Mouse (Mus musculus) hindbrain, embryonic 12.5 days (tissue): ENCODE data around the gene Pdss2. TPM values are rescaled to one million over a fixed set of nuclear protein-coding genes. Genes with fewer than 3 reads are reported as not detected.
"Not testable (repeated sequence)": the region's sequence is repeated elsewhere in the genome, so short reads cannot be mapped to it uniquely, and the experiment has no call there.

Source experiments
- ATAC-seq: fragments of 200-750 bp; cut with Nextera tagmentation; 2 replicates; pipeline ENCODE4 v1.8.0; 2017; ENCODE audit warnings: moderate TSS enrichment; ENCODE audit not compliant: low FRiP score
- H3K27ac ChIP-seq: fragments of 300-500 bp; sonication (generic); 2 replicates; pipeline ENCODE4 v1.5.1; 2016; ENCODE audit warnings: mild to moderate bottlenecking
- H3K27me3 ChIP-seq: fragments of 300-500 bp; sonication (generic); 2 replicates; pipeline ENCODE4 v1.6.1; 2016; ENCODE audit warnings: mild to moderate bottlenecking
- H3K36me3 ChIP-seq: fragments of 300-500 bp; sonication (generic); 2 replicates; pipeline ENCODE4 v1.6.1; 2016; ENCODE audit warnings: mild to moderate bottlenecking
- H3K4me1 ChIP-seq: fragments of 300-500 bp; sonication (generic); 2 replicates; pipeline ENCODE4 v1.6.1; 2016
- H3K4me2 ChIP-seq: fragments of 300-500 bp; sonication (generic); replicated peaks from 2 replicates; pipeline ENCODE4 v1.6.1; 2016; ENCODE audit warnings: mild to moderate bottlenecking
- H3K4me3 ChIP-seq: fragments of 300-500 bp; sonication (generic); 2 replicates; pipeline ENCODE4 v1.5.1; 2016; ENCODE audit warnings: mild to moderate bottlenecking
- H3K9ac ChIP-seq: fragments of 300-500 bp; sonication (generic); 2 replicates; pipeline ENCODE4 v1.6.1; 2016; ENCODE audit warnings: mild to moderate bottlenecking, moderate library complexity
- H3K9me3 ChIP-seq: fragments of 300-500 bp; sonication (generic); replicated peaks from 2 replicates; pipeline ENCODE4 v1.6.1; 2016; ENCODE audit warnings: mild to moderate bottlenecking
- WGBS: fragments of 180-500 bp; shearing (Covaris S2); methylation state at CpG from one replicate; pipeline ENCODE4 v1.1.7; 2016; 5-methylcytosine and 5-hydroxymethylcytosine counted together
- polyA plus RNA-seq: library from polyadenylated mRNA; unstranded; fragments of >200 nt; fragmentation: Nextera tagmentation; extraction: Ambion mirVana; gene quantifications from 2 replicates; pipeline ENCODE4 v1.2.1, GENCODE M21; 2016

The Pdss2 gene
- polyA plus RNA-seq, 1 experiment from 2014 or later = 14.9 TPM

GRCm38 (mm10) chr10:43247994-43248393, 26.7 kb downstream of the Pdss2 start:
- Histone ChIP-seq H3K4me2 (no peak overlapping the region), H3K27me3 (no peaks in the 10 kb centered on the region), H3K4me3 (no peak overlapping the region), H3K36me3 (no peaks in the 10 kb centered on the region), H3K9me3 (no peaks in the 10 kb centered on the region), H3K4me1 (peaks cover 26% of the 10 kb centered on the region), H3K9ac (no peak overlapping the region), H3K27ac (no peak overlapping the region)
- no peak for ATAC-seq
- 50% methylated on average over 5 of the region's 5 CpGs for WGBS

- Histone ChIP-seq H3K27me3 (no peaks in the 10 kb centered on the region), H3K27ac (no peak overlapping the region), H3K36me3 (no peaks in the 10 kb centered on the region), H3K4me2 (no peak overlapping the region), H3K9me3 (no peaks in the 10 kb centered on the region), H3K4me3 (no peak overlapping the region), H3K4me1 (peaks cover 9% of the 10 kb centered on the region; the same call in 1 of the 2 replicates), H3K9ac (no peak overlapping the region)
- ATAC-seq = no peak
- 60% methylated on average over 4 of the region's 4 CpGs for WGBS
Measured at GRCm38 (mm10) chr10:43252324-43252723, 31.0 kb downstream of the Pdss2 start.

DNA sequence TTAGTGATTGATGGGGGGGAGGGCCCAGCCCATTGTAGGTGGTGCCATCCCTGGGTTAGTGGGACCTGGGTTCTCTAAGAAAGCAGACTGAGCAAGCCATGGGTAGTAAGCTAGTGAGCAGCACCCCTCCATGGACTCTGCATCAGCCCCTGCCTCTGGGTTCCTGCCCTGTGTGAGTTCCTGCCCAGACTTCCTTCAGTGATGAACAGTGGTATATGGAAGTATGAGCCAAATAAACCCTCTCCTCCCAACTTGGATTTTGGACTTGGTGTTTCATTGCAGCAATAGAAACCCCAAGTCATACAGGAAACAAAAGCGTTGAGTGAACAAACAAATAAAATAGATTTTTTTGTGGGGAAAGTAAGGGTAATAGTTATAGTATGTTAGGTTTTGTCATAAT, 35.7 kb downstream of the Pdss2 start:
- not testable (repeated sequence) for H3K4me1 ChIP-seq, H3K27ac ChIP-seq, H3K4me3 ChIP-seq, H3K4me2 ChIP-seq, H3K36me3 ChIP-seq, H3K27me3 ChIP-seq, H3K9me3 ChIP-seq, H3K9ac ChIP-seq, ATAC-seq
- no CpG with 5 or more reads among the region's 1 CpGs for WGBS

DNA sequence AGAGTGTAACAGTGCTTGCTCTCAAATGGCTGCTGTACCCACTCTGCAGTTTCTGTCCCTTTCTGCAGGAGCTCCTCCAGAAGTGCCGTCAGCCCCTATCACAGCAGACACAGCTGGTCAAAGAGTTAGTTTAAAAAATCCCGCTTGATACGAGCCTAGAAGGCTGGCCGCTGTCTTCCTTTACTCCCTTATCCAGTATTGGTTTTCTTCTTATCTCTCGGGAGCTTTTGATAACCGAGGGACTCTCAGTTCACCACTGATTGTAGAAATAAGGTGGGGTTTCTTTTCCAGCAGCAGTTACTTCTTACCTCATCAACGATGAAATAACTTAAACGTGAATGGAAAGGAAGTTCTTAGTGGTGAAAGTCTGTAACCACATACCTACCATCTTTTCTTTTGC, 36.2 kb downstream of the Pdss2 start:
- ATAC-seq = not testable (repeated sequence)
- WGBS = 93% methylated on average over 8 of the region's 8 CpGs

DNA sequence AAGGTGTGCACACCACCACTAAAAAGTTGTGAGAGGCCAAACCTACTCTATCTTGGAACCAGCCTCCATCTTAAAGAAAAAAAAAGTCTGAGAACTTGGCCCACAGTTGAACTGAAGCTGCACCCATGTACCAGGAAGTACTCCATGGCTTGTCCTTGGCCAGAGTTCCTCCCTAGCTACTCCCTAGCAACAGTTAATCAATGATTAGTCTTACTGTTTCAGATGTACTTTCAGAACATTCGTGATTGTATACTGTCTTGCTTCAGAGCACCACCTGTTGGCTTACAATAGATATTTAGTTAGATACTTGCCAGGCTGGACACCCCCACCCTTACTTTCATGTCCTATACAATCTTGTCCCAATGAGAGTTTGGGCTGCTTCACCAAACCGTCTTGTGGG, 50.0 kb downstream of the Pdss2 start:
- Histone ChIP-seq H3K27me3 (no peaks in the 10 kb centered on the region), H3K36me3 (no peaks in the 10 kb centered on the region), H3K4me3 (no peak overlapping the region), H3K4me1 (peaks cover 6% of the 10 kb centered on the region), H3K9me3 (no peaks in the 10 kb centered on the region), H3K9ac (no peak overlapping the region), H3K27ac (no peak overlapping the region), H3K4me2 (no peak overlapping the region)
- 88% methylated on average over 2 of the region's 2 CpGs for WGBS
- no peak for ATAC-seq

More for the DNA sequence above, 36.2 kb downstream of the Pdss2 start:
- H3K27me3 ChIP-seq, H3K4me1 ChIP-seq, H3K9ac ChIP-seq, H3K4me2 ChIP-seq, H3K36me3 ChIP-seq, H3K27ac ChIP-seq, H3K4me3 ChIP-seq, H3K9me3 ChIP-seq: not testable (repeated sequence)

GRCm38 (mm10) chr10:43272381-43272780, 51.1 kb downstream of the Pdss2 start:
- H3K27me3 ChIP-seq = no peaks in the 10 kb centered on the region
- no peak overlapping the region for H3K4me3 ChIP-seq
- H3K36me3 ChIP-seq = no peaks in the 10 kb centered on the region
- H3K4me2 ChIP-seq = no peak overlapping the region
- no peak for ATAC-seq
- peaks cover 12% of the 10 kb centered on the region for H3K4me1 ChIP-seq
- H3K9ac ChIP-seq = no peak overlapping the region
- peak overlapping the region; percentile 25; the same call in 1 of the 2 replicates for H3K27ac ChIP-seq
- no peaks in the 10 kb centered on the region for H3K9me3 ChIP-seq
- 53% methylated on average over 4 of the region's 4 CpGs for WGBS

DNA sequence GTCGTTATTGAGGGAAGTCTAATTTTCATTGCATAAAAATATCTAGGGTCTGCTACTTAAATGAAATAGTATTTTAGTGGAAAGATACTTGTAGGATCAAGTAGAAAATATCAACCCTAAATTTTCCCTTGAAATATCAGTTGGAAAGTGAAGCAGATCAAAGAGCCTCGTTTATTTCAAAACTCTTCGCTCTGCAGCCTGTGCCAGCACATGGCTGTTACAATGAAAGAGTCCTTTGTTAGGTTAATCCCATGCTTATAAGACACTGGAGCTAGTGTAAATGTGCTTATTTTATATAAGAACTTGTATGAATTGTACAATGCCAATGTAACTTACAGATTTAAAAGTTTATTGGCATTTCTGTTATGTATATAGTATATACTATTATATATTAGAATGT, 51.8 kb downstream of the Pdss2 start:
- Histone ChIP-seq H3K4me3 (no peak overlapping the region), H3K4me2 (no peak overlapping the region), H3K9me3 (no peaks in the 10 kb centered on the region), H3K9ac (no peak overlapping the region), H3K27me3 (no peaks in the 10 kb centered on the region), H3K4me1 (peaks cover 12% of the 10 kb centered on the region), H3K27ac (no peak overlapping the region), H3K36me3 (no peaks in the 10 kb centered on the region)
- no peak for ATAC-seq
- 62% methylated on average over 3 of the region's 3 CpGs for WGBS

DNA sequence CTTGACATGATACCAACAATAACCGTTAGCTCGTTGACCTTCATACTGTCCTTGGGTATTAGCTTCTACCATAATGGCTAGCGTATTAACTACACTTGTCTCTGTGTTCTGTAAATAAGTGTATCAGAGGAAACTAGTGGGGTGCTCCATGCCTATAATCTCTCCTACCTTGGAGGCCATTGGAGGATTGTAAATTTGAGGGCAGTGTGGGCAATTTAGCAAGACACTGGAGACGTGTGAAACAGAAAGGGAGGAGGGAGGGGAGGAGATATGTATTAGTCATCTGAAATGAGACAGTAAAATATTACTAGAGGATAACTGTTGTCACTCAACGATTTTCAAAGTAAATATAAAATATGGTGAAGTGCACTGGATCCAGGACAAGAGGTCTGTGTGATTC, 54.2 kb downstream of the Pdss2 start:
- no peak overlapping the region for H3K9ac ChIP-seq
- no peaks in the 10 kb centered on the region for H3K9me3 ChIP-seq
- peaks cover 14% of the 10 kb centered on the region for H3K4me1 ChIP-seq
- no peaks in the 10 kb centered on the region for H3K27me3 ChIP-seq
- WGBS = 80% methylated on average over 5 of the region's 5 CpGs
- H3K36me3 ChIP-seq = no peaks in the 10 kb centered on the region
- no peak overlapping the region for H3K27ac ChIP-seq
- H3K4me2 ChIP-seq = no peak overlapping the region
- no peak overlapping the region for H3K4me3 ChIP-seq
- no peak for ATAC-seq

DNA sequence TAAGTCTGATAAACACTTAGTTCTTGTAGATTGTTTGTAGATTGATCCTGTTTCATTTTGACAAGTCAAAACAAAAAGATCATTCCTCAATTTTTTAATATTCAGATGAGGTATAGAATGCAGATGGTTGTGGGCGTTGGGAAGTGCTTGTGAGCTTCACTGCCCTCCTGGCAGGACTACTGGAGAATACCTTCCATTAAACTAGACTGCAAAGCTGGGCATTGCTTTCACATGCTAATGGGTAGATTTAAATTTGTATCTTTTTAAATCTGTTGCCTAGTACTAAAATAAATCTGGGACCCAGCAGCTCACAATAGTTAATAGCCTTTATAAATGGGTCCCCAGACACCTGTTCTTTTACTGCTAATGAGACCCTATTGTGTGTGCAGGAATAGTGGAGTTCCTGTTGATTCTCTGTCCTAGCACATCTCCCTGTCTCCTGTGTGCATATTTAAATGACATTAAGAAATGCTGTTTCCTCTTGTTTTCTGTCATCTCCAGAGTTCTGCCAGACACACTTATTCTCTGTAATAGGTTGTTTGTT, 54.9 kb downstream of the Pdss2 start:
- H3K4me3 ChIP-seq = no peak overlapping the region
- H3K9ac ChIP-seq = no peak overlapping the region
- H3K4me1 ChIP-seq = peaks cover 14% of the 10 kb centered on the region
- H3K27ac ChIP-seq = no peak overlapping the region
- H3K27me3 ChIP-seq = no peaks in the 10 kb centered on the region
- no peaks in the 10 kb centered on the region for H3K9me3 ChIP-seq
- 0 out of 2 replicates have a peak, but pooled peaks have one; percentile 43 for ATAC-seq
- no peak overlapping the region for H3K4me2 ChIP-seq
- 58% methylated on average over 1 of the region's 1 CpGs for WGBS
- no peaks in the 10 kb centered on the region for H3K36me3 ChIP-seq

DNA sequence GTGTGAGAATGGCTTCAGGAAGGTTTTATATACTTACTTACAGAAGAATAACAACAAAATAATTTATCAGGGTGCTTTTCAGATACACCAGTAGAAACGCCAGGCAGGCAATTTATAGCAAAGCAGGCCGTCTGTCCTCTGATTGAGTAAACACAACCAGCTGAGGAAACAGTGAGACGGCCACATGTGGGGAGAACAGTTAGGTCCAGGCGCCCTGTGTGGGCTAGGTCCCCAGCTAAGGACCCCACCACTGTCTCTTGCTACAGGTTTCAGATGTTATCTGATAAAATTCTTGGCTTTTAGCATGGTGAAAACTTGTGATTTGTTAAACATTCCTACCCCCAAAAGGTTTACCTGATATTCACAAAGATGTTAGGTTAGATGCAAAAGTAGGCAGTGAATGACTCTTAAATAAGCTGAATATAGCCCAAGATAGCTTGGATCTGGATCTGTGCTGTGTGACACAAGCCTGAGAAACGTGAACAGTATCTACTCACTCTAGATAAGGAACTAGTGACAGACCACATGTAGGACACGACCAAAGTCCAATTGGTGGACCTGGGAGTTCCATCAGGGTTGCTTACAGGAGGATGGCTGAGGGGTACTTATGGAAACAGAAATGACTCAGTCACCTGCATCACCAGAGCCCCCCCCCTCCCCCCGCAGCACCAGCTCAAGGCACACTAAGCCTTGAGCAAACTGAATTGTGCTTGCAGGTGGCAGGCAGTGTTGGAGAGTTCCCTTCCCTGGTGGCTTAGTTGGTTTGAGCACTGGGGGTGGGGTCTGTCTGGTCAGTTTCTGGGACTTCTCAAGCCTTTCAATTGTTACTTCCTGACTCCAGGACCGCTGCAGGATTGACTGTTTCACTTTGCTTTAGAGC, 56.2 kb downstream of the Pdss2 start:
- Histone ChIP-seq H3K36me3 (no peaks in the 10 kb centered on the region), H3K4me1 (peaks cover 8% of the 10 kb centered on the region), H3K4me2 (no peak overlapping the region), H3K9me3 (no peaks in the 10 kb centered on the region), H3K9ac (no peak overlapping the region), H3K4me3 (no peak overlapping the region), H3K27ac (no peak overlapping the region), H3K27me3 (no peaks in the 10 kb centered on the region)
- WGBS = 55% methylated on average over 8 of the region's 8 CpGs
- no peak for ATAC-seq

DNA sequence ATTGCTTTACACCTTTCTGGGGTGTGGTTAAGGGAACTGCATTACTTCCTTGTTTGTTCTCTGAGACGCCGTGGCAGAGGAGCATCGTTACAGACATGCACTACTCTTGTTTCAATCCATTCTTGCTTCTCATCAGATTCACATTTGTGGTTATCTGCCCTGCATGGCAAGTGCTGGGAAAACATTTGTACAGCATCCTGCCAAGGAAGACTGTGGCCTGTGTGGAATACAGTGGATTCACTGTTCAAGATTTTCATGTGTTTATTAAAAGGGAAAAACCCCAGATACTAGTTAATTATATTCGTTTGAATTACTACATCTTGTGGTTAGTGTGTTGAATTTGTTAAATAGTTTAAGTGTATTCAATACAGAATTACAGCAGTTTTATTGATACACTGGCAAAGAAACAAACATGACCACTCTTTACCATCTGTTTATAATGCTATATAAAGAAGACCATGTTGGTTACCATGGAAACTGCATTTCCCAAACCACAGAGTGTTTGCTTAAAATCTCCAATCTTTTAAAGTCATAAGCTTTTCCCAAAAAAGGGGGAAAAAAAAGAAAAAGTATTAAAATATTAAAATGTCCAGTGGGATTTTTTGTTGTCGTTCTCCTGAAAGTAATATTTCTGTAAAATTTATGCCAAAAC, 58.5 kb downstream of the Pdss2 start:
- no peak for ATAC-seq
- Histone ChIP-seq H3K36me3 (no peaks in the 10 kb centered on the region), H3K4me1 (peaks cover 11% of the 10 kb centered on the region; the same call in 1 of the 2 replicates), H3K27me3 (no peaks in the 10 kb centered on the region), H3K4me3 (no peak overlapping the region), H3K4me2 (no peak overlapping the region), H3K9me3 (no peaks in the 10 kb centered on the region), H3K27ac (no peak overlapping the region), H3K9ac (no peak overlapping the region)
- 82% methylated on average over 5 of the region's 5 CpGs for WGBS

- H3K9ac ChIP-seq = no peak overlapping the region
Measured at GRCm38 (mm10) chr10:43285541-43285940, 64.3 kb downstream of the Pdss2 start.

More at GRCm38 (mm10) chr10:43285541-43285940, 64.3 kb downstream of the Pdss2 start:
- Histone ChIP-seq H3K9me3 (no peaks in the 10 kb centered on the region), H3K4me2 (no peak overlapping the region), H3K27me3 (no peaks in the 10 kb centered on the region), H3K36me3 (no peaks in the 10 kb centered on the region), H3K27ac (no peak overlapping the region), H3K4me3 (no peak overlapping the region), H3K4me1 (0 out of 2 replicates have a peak, but pooled peaks cover 2% of the 10 kb centered on the region)
- no peak for ATAC-seq
- WGBS = 77% methylated on average over 1 of the region's 1 CpGs
